Mouse (Mus musculus) embryonic facial prominence, embryonic 10.5 days (tissue): ENCODE measurements at regions not wholly inside any gene's neighbourhood (a gene's known extent, or its start where the extent isn't known, plus 50 kb on each side); places are given as distances from the start of the nearest gene placed in this dataset.

Experiments used
- DNase-seq: peaks from one replicate; pipeline ENCODE4 v3.0.0-alpha.2; 2017; ENCODE audit warnings: low spot score
- H3K27ac ChIP-seq: fragments of 300-500 bp; sonication (generic); replicated peaks from 2 replicates; pipeline ENCODE4 v1.5.1; 2016; ENCODE audit warnings: mild to moderate bottlenecking
- H3K27me3 ChIP-seq: fragments of 300-500 bp; sonication (generic); replicated peaks from 2 replicates; pipeline ENCODE4 v1.6.1; 2016; ENCODE audit warnings: low read depth, mild to moderate bottlenecking; ENCODE audit not compliant: poor library complexity, severe bottlenecking
- H3K36me3 ChIP-seq: fragments of 300-500 bp; sonication (generic); replicated peaks from 2 replicates; pipeline ENCODE4 v1.6.1; 2016; ENCODE audit warnings: mild to moderate bottlenecking, moderate library complexity
- H3K4me1 ChIP-seq: fragments of 300-500 bp; sonication (generic); 2 replicates; pipeline ENCODE4 v1.6.1; 2016
- H3K4me3 ChIP-seq: fragments of 300-500 bp; sonication (generic); 2 replicates; pipeline ENCODE4 v1.5.1; 2016; ENCODE audit warnings: mild to moderate bottlenecking, moderate library complexity
- H3K9me3 ChIP-seq: fragments of 300-500 bp; sonication (generic); 2 replicates; pipeline ENCODE4 v1.6.1; 2016; ENCODE audit warnings: mild to moderate bottlenecking
- WGBS: fragments of 180-500 bp; shearing (Covaris S2); methylation state at CpG from one replicate; pipeline ENCODE4 v1.1.7; 2016; 5-methylcytosine and 5-hydroxymethylcytosine counted together

- no peaks in the 10 kb centered on the region for H3K4me1 ChIP-seq
- H3K27ac ChIP-seq, result no peak overlapping the region
- 65% methylated on average over 3 of the region's 3 CpGs for WGBS
- H3K36me3 ChIP-seq, result no peaks in the 10 kb centered on the region
- no peak for DNase-seq
- no peaks in the 10 kb centered on the region for H3K9me3 ChIP-seq
- H3K4me3 ChIP-seq, result no peak overlapping the region
- no peaks in the 10 kb centered on the region for H3K27me3 ChIP-seq
These were observed 274.7 kb upstream of the Ddx18 start for GRCm38 (mm10) chr1:121842381-121843075.

DNA sequence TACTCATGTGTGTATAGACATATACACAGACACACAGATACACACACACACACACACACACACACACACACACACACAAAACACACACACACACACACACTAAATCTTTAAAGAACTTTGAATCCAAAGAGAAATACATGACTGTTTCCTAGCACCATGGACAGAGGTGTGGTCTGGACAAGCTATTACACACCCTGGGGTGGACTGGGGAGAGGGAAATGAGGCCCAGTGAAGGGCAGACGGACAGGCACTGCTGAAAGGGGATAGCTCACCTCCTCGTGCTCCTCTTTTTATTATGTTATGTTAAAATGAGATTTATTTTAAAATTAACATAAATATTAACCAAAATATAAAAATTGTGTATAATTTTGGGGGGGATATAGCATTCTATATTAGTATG lies 265.8 kb upstream of the Ddx18 start:
- no peak overlapping the region for H3K4me3 ChIP-seq
- DNase-seq, result peak; percentile 13
- peaks cover 3% of the 10 kb centered on the region; the same call in 1 of the 2 replicates for H3K4me1 ChIP-seq
- no peaks in the 10 kb centered on the region for H3K36me3 ChIP-seq
- no peaks in the 10 kb centered on the region for H3K9me3 ChIP-seq
- no peak overlapping the region for H3K27ac ChIP-seq
- H3K27me3 ChIP-seq, result no peaks in the 10 kb centered on the region
- 31% methylated on average over 2 of the region's 2 CpGs for WGBS

DNA sequence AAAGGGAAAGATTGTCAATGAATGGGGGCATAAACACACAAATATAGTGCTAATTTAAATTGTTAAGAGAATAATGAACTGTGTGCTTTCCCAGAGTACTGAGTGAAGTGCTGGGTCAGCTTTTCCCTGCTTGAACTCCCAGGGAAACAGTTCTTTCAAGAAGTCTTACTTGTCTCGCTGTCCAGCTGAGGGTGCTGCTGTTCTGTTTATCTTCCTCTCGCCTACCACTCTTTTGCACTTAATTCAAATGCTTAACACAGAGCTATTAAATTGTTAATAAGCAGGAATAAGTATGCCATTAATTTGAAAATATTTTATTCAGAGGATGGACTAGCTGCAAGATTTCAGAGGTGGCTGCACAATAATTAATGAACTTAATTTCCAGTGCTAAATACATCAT lies 262.5 kb upstream of the Ddx18 start:
- no peaks in the 10 kb centered on the region for H3K27me3 ChIP-seq
- WGBS, result 69% methylated on average over 2 of the region's 2 CpGs
- no peaks in the 10 kb centered on the region for H3K9me3 ChIP-seq
- no peak overlapping the region for H3K27ac ChIP-seq
- peaks cover 3% of the 10 kb centered on the region; the same call in 1 of the 2 replicates for H3K4me1 ChIP-seq
- no peak overlapping the region for H3K4me3 ChIP-seq
- H3K36me3 ChIP-seq, result no peaks in the 10 kb centered on the region
- DNase-seq, result no peak

DNA sequence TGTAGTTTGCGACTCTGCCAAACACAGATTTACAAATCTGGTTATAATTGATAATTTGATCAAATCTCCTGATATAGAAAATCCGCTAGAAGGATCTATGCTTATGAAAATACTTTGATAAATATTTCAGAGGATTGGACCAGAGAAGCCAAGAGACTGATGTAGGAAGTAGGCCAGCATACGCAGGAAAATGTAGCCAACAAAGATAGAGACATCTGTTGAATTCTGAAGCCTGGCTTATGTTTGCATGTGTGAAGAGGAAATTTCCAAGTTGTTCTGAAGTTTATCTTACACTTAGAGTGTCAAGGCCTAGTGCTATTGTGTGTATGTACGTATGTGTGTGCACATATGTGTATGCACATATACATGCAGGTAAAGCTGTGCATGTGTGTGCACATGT lies 255.2 kb upstream of the Ddx18 start:
- Histone ChIP-seq H3K27ac (no peak overlapping the region), H3K4me1 (no peaks in the 10 kb centered on the region), H3K4me3 (no peak overlapping the region), H3K9me3 (no peaks in the 10 kb centered on the region), H3K36me3 (no peaks in the 10 kb centered on the region), H3K27me3 (no peaks in the 10 kb centered on the region)
- WGBS, result 84% methylated on average over 4 of the region's 4 CpGs
- no peak for DNase-seq

GRCm38 (mm10) chr1:121803338-121803737 lies 235.5 kb upstream of the Ddx18 start:
- no peak overlapping the region for H3K4me3 ChIP-seq
- no peaks in the 10 kb centered on the region for H3K4me1 ChIP-seq
- no peak for DNase-seq
- H3K9me3 ChIP-seq, result no peaks in the 10 kb centered on the region
- no peaks in the 10 kb centered on the region for H3K27me3 ChIP-seq
- WGBS, result 73% methylated on average over 2 of the region's 2 CpGs
- H3K36me3 ChIP-seq, result no peaks in the 10 kb centered on the region
- H3K27ac ChIP-seq, result no peak overlapping the region

GRCm38 (mm10) chr1:121802476-121802875 lies 234.7 kb upstream of the Ddx18 start:
- Histone ChIP-seq H3K36me3 (no peaks in the 10 kb centered on the region), H3K9me3 (no peaks in the 10 kb centered on the region), H3K27ac (no peak overlapping the region), H3K4me1 (no peaks in the 10 kb centered on the region), H3K4me3 (no peak overlapping the region), H3K27me3 (no peaks in the 10 kb centered on the region)
- DNase-seq, result no peak
- WGBS, result 94% methylated on average over 4 of the region's 4 CpGs

DNA sequence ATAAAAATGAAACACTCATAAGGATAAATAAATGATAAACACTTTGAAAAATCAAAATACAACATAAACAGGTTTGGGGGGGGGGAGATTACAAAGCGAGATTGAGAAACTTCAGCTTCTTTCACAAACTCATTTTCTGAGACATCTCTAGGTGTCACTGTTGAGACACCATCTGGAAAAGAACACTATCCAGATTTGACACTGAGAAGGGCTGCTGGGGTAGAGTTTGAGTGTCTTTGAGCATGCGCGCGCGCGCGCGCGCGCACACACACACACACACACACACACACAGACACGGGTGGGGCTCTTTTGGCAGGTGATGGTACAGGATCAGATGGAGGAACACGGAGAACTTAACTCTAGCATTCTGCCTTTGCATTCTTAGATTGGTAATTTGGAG lies 230.7 kb upstream of the Ddx18 start:
- H3K36me3 ChIP-seq, result no peaks in the 10 kb centered on the region
- H3K27me3 ChIP-seq, result no peaks in the 10 kb centered on the region
- H3K9me3 ChIP-seq, result no peaks in the 10 kb centered on the region
- no peak overlapping the region for H3K27ac ChIP-seq
- H3K4me3 ChIP-seq, result no peak overlapping the region
- no peaks in the 10 kb centered on the region for H3K4me1 ChIP-seq
- 84% methylated on average over 12 of the region's 12 CpGs for WGBS
- DNase-seq, result no peak

DNA sequence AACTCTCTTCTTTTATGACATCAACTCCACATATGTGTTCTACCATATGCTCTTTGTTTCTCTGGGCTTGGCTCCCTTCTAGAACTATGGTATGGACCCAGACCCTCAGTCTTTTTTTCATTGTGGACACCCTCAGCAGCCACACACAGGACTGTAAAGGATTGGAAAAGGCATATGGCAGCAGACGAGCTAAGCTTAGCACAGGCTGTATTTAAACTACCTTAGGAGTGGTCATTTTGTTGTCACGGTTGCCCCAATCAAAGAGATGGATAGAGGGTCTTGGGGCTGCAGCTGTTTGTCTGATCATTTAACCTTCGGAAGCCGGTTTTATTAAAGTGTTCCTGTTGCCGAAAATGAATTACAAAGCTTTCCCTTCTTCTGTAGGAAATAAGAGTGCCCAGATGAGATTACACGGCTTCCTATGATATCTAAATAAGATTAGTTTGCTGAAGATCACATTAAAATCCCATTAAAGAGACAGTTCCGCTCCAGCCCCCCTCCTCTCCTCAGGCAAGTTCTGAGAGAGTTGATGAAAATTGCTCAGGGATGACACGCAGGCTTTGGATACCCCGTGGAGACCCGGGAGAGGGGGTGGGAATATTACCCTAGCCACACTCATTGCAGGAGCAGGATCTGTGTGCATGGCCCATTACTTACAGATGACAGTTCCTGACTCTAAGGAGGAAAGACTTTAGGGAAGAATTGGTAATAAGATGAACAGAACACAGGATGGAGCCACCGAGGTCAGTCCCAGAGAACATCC lies 227.4 kb upstream of the Ddx18 start:
- no peaks in the 10 kb centered on the region for H3K36me3 ChIP-seq
- H3K27ac ChIP-seq, result no peak overlapping the region
- DNase-seq, result no peak
- H3K27me3 ChIP-seq, result no peaks in the 10 kb centered on the region
- no peaks in the 10 kb centered on the region for H3K4me1 ChIP-seq
- H3K9me3 ChIP-seq, result no peaks in the 10 kb centered on the region
- WGBS, result 81% methylated on average over 11 of the region's 11 CpGs
- no peak overlapping the region for H3K4me3 ChIP-seq

DNA sequence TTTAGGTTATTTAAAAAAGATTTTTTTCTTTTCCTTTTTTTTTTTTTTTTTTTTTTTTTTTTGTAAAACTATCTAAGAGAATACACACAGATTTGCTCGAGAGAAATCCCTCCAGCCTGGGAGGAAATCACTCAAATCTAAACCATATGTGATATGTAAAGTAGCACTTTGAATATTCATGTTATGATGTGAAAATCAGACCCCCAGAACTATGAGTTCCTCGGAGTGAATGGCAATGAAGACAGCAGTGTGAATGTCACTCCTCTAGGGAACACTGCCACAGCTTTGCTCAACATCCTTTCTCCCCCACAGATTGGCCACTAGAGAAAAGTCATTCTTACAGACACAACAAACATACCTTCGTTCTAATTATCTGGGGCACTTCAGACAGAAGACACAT lies 217.8 kb upstream of the Ddx18 start:
- H3K27me3 ChIP-seq, result no peaks in the 10 kb centered on the region
- H3K36me3 ChIP-seq, result no peaks in the 10 kb centered on the region
- WGBS, result 39% methylated on average over 3 of the region's 3 CpGs
- H3K27ac ChIP-seq, result no peak overlapping the region
- H3K9me3 ChIP-seq, result no peaks in the 10 kb centered on the region
- no peaks in the 10 kb centered on the region for H3K4me1 ChIP-seq
- no peak overlapping the region for H3K4me3 ChIP-seq
- no peak for DNase-seq

DNA sequence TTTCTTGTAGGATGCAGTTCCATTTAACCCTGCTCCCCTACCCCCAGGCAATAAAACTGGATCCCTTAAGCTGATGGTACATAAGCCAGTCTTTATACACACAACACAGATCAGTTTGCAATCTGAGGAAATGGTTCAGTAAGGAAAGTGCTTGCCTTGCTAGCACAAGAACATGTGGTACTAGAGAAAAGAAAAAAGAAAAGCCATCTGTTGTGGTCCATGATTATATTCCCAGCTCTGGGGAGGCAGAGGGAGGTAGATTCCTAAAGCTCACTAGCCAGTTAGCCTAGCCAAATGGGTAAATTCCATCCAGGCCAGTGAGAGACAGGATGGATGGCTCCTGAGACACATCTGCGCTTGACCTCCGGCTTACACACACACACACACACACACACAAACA lies 206.2 kb upstream of the Ddx18 start:
- Histone ChIP-seq H3K27me3 (no peaks in the 10 kb centered on the region), H3K4me1 (peaks cover 19% of the 10 kb centered on the region), H3K4me3 (no peak overlapping the region), H3K36me3 (no peaks in the 10 kb centered on the region), H3K9me3 (no peaks in the 10 kb centered on the region), H3K27ac (no peak overlapping the region)
- WGBS, result 93% methylated on average over 2 of the region's 2 CpGs
- no peak for DNase-seq

- Histone ChIP-seq H3K9me3 (no peaks in the 10 kb centered on the region), H3K27ac (peak overlapping the region; percentile 66), H3K4me3 (no peak overlapping the region), H3K27me3 (no peaks in the 10 kb centered on the region), H3K36me3 (no peaks in the 10 kb centered on the region), H3K4me1 (peaks cover 19% of the 10 kb centered on the region)
- 79% methylated on average over 1 of the region's 1 CpGs for WGBS
- DNase-seq, result peak; percentile 15
These were observed 203.7 kb upstream of the Ddx18 start for GRCm38 (mm10) chr1:121771444-121771843.

GRCm38 (mm10) chr1:121770936-121771335 lies 203.1 kb upstream of the Ddx18 start:
- H3K27ac ChIP-seq, result peak overlapping the region; percentile 66; the same call in 1 of the 2 replicates
- DNase-seq, result peak; percentile 66
- no peaks in the 10 kb centered on the region for H3K27me3 ChIP-seq
- 34% methylated on average over 12 of the region's 12 CpGs for WGBS
- H3K36me3 ChIP-seq, result no peaks in the 10 kb centered on the region
- peaks cover 19% of the 10 kb centered on the region for H3K4me1 ChIP-seq
- no peaks in the 10 kb centered on the region for H3K9me3 ChIP-seq
- H3K4me3 ChIP-seq, result no peak overlapping the region

GRCm38 (mm10) chr1:121760086-121760485 lies 192.3 kb upstream of the Ddx18 start:
- DNase-seq, result no peak
- Histone ChIP-seq H3K9me3 (no peaks in the 10 kb centered on the region), H3K36me3 (no peaks in the 10 kb centered on the region), H3K4me3 (no peak overlapping the region), H3K27me3 (no peaks in the 10 kb centered on the region), H3K4me1 (peaks cover 12% of the 10 kb centered on the region), H3K27ac (no peak overlapping the region)
- WGBS, result 87% methylated on average over 3 of the region's 3 CpGs
